Comparison of ENCODE assay signal across 8 mouse cellular contexts in genomic region chr15:103304616-103304969, GRCm38 (mm10). TPM values are rescaled to one million over a fixed set of nuclear protein-coding genes. Genes with fewer than 3 reads are reported as not detected.
A peak's percentile ranks its signal among the peaks of the same experiment; 100 is the strongest.
DNase-seq lines count a peak whose midpoint lies in the region; ATAC-seq and TF ChIP-seq lines count a peak whose summit lies in the region.

No protein-coding gene starts in this region.

- H3K27me3 ChIP-seq in lung, postnatal 0 days (replicated peaks; ENCODE audit: insufficient read depth, low read length): no peaks in the 10 kb centered on the region
- 0 out of 2 replicates have a peak, but pooled peaks cover 6% of the 10 kb centered on the region for H3K27me3 ChIP-seq in embryonic facial prominence, embryonic 15.5 days
- H3K27me3 ChIP-seq in intestine, embryonic 16.5 days (replicated peaks; ENCODE audit: control insufficient read depth, insufficient read depth, low read length): no peaks in the 10 kb centered on the region
- peaks cover 3% of the 10 kb centered on the region; the same call in 1 of the 2 replicates for H3K27me3 ChIP-seq in neural tube, embryonic 12.5 days (replicated peaks)

- DNase-seq in lung, postnatal 0 days (ENCODE audit: low spot score): no peak
- no peak for DNase-seq in lung, postnatal 25 days (ENCODE audit: low spot score)
- DNase-seq in layer of hippocampus, adult 18-20 months (ENCODE audit: low spot score in 2 of 2): no peak
- no peak for DNase-seq in ovary, postnatal 10 days (ENCODE audit: low spot score)

- peak overlapping the region; percentile 85 for H3K4me2 ChIP-seq in lung, postnatal 0 days (replicated peaks; ENCODE audit: low read depth, low read length)
- H3K4me2 ChIP-seq in embryonic facial prominence, embryonic 15.5 days (replicated peaks): peak overlapping the region; percentile 73
- H3K4me2 ChIP-seq in intestine, embryonic 16.5 days (ENCODE audit: low read depth, low read length): peak overlapping the region; percentile 90
- H3K4me2 ChIP-seq in neural tube, embryonic 12.5 days (replicated peaks): peak overlapping the region; percentile 66

- 0% methylated on average over 9 of the region's 9 CpGs for WGBS in lung, postnatal 0 days
- 1% methylated on average over 9 of the region's 9 CpGs for WGBS in embryonic facial prominence, embryonic 15.5 days
- 2% methylated on average over 9 of the region's 9 CpGs for WGBS in intestine, embryonic 16.5 days
- WGBS in neural tube, embryonic 12.5 days: 0% methylated on average over 9 of the region's 9 CpGs

- peak overlapping the region; percentile 55 for H3K4me3 ChIP-seq in lung, postnatal 0 days (ENCODE audit: low read depth, low read length)
- peak overlapping the region; percentile 52 for H3K4me3 ChIP-seq in embryonic facial prominence, embryonic 15.5 days (replicated peaks)
- peak overlapping the region; percentile 56 for H3K4me3 ChIP-seq in intestine, embryonic 16.5 days (ENCODE audit: low read length)
- peak overlapping the region; percentile 25 for H3K4me3 ChIP-seq in neural tube, embryonic 12.5 days

- H3K9me3 ChIP-seq in lung, postnatal 0 days (ENCODE audit: low read length): no peaks in the 10 kb centered on the region
- H3K9me3 ChIP-seq in embryonic facial prominence, embryonic 15.5 days (replicated peaks): no peaks in the 10 kb centered on the region
- H3K9me3 ChIP-seq in intestine, embryonic 16.5 days (ENCODE audit: control insufficient read depth, low read length): no peaks in the 10 kb centered on the region
- H3K9me3 ChIP-seq in neural tube, embryonic 12.5 days: no peaks in the 10 kb centered on the region

- no peak for TF ChIP-seq EP300 in lung, postnatal 0 days (IDR thresholded peaks at IDR 0.05)

- peaks cover 15% of the 10 kb centered on the region; the same call in 1 of the 2 replicates for H3K4me1 ChIP-seq in lung, postnatal 0 days (ENCODE audit: insufficient read depth, low read depth, low read length)
- peaks cover 71% of the 10 kb centered on the region for H3K4me1 ChIP-seq in embryonic facial prominence, embryonic 15.5 days
- peaks cover 75% of the 10 kb centered on the region for H3K4me1 ChIP-seq in intestine, embryonic 16.5 days (ENCODE audit: control insufficient read depth, insufficient read depth, low read length)
- H3K4me1 ChIP-seq in neural tube, embryonic 12.5 days: peaks cover 77% of the 10 kb centered on the region

- no peak for ATAC-seq in lung, postnatal 0 days
- no peak for ATAC-seq in embryonic facial prominence, embryonic 15.5 days (ENCODE audit: insufficient number of reproducible peaks, low FRiP score, low TSS enrichment, low read depth)
- ATAC-seq in intestine, embryonic 16.5 days: no peak
- peak; percentile 7 for ATAC-seq in neural tube, embryonic 12.5 days (ENCODE audit: low FRiP score, low read depth)
- no peak for ATAC-seq in granulocyte monocyte progenitor cell, adult 5-6 weeks (replicated peaks; ENCODE audit: poor library complexity, severe bottlenecking)

- no peak for TF ChIP-seq CTCF in lung, postnatal 0 days (IDR thresholded peaks at IDR 0.05)

- H3K36me3 ChIP-seq in lung, postnatal 0 days (ENCODE audit: insufficient read depth, low read length): no peaks in the 10 kb centered on the region
- H3K36me3 ChIP-seq in embryonic facial prominence, embryonic 15.5 days: no peaks in the 10 kb centered on the region
- H3K36me3 ChIP-seq in intestine, embryonic 16.5 days (ENCODE audit: control insufficient read depth, insufficient read depth, low read length): no peaks in the 10 kb centered on the region
- H3K36me3 ChIP-seq in neural tube, embryonic 12.5 days: no peaks in the 10 kb centered on the region

- peak overlapping the region; percentile 57 for H3K9ac ChIP-seq in lung, postnatal 0 days (replicated peaks; ENCODE audit: low read depth)
- H3K9ac ChIP-seq in embryonic facial prominence, embryonic 15.5 days: peak overlapping the region; percentile 33
- H3K9ac ChIP-seq in intestine, embryonic 16.5 days (ENCODE audit: low read depth, low read length): peak overlapping the region; percentile 81
- peak overlapping the region; percentile 69 for H3K9ac ChIP-seq in neural tube, embryonic 12.5 days

- peak overlapping the region; percentile 91 for H3K27ac ChIP-seq in lung, postnatal 0 days (ENCODE audit: low read length)
- H3K27ac ChIP-seq in embryonic facial prominence, embryonic 15.5 days (replicated peaks): peak overlapping the region; percentile 95
- peak overlapping the region; percentile 90 for H3K27ac ChIP-seq in intestine, embryonic 16.5 days (ENCODE audit: low read length)
- peak overlapping the region; percentile 99 for H3K27ac ChIP-seq in neural tube, embryonic 12.5 days

RNA-seq across cellular contexts. Expression of gene Gpr84, which starts 5.8 kb away (rescaled TPM):
- polyA plus RNA-seq in lung, postnatal 0 days (2015; fragmentation: Nextera tagmentation; extraction: Ambion mirVana): 0.67 and 2.2 TPM in 2 replicates
- 0.50 and 0.73 TPM in 2 replicates for polyA plus RNA-seq in embryonic facial prominence, embryonic 15.5 days (2015; fragmentation: Nextera tagmentation; extraction: Ambion mirVana)
- 0.09 and 0.20 TPM in 2 replicates for polyA plus RNA-seq in intestine, embryonic 16.5 days (2015; fragmentation: Nextera tagmentation; extraction: Ambion mirVana)
- 0.25 and 0.29 TPM in 2 replicates for polyA plus RNA-seq in neural tube, embryonic 12.5 days (2016; fragmentation: Nextera tagmentation; extraction: Ambion mirVana)
- total RNA-seq in layer of hippocampus, adult 18-20 months (2021): under 1 TPM; 0.54 to 0.63 TPM
- 0.77 and 1.0 TPM in 2 replicates for total RNA-seq in granulocyte monocyte progenitor cell, adult 5-6 weeks (2014; fragmentation: Nextera tagmentation)
- total RNA-seq in granulocyte monocyte progenitor cell, adult 5-6 weeks (2017): 0.77 and 1.1 TPM in 2 replicates

RNA-seq across cellular contexts. Expression of gene Copz1, which starts 32.1 kb away (rescaled TPM):
- 162 and 163 TPM in 2 replicates for polyA plus RNA-seq in lung, postnatal 0 days (2015; fragmentation: Nextera tagmentation; extraction: Ambion mirVana)
- 264 and 279 TPM in 2 replicates for polyA plus RNA-seq in embryonic facial prominence, embryonic 15.5 days (2015; fragmentation: Nextera tagmentation; extraction: Ambion mirVana)
- polyA plus RNA-seq in intestine, embryonic 16.5 days (2015; fragmentation: Nextera tagmentation; extraction: Ambion mirVana): 297 and 298 TPM in 2 replicates
- polyA plus RNA-seq in neural tube, embryonic 12.5 days (2016; fragmentation: Nextera tagmentation; extraction: Ambion mirVana): 231 and 243 TPM in 2 replicates
- 100 to 1,000 TPM in 1 of 2 experiments, 10 to 100 TPM in 1; 97.0 to 100 TPM for total RNA-seq in layer of hippocampus, adult 18-20 months (2021)
- 229 and 240 TPM in 2 replicates for total RNA-seq in granulocyte monocyte progenitor cell, adult 5-6 weeks (2014; fragmentation: Nextera tagmentation)
- 80.3 and 87.2 TPM in 2 replicates for total RNA-seq in granulocyte monocyte progenitor cell, adult 5-6 weeks (2017)

RNA-seq across cellular contexts. Expression of gene Zfp385a, which starts 35.3 kb away (rescaled TPM):
- 5.0 and 6.5 TPM in 2 replicates for polyA plus RNA-seq in lung, postnatal 0 days (2015; fragmentation: Nextera tagmentation; extraction: Ambion mirVana)
- 16.1 and 18.9 TPM in 2 replicates for polyA plus RNA-seq in embryonic facial prominence, embryonic 15.5 days (2015; fragmentation: Nextera tagmentation; extraction: Ambion mirVana)
- 3.6 and 4.1 TPM in 2 replicates for polyA plus RNA-seq in intestine, embryonic 16.5 days (2015; fragmentation: Nextera tagmentation; extraction: Ambion mirVana)
- polyA plus RNA-seq in neural tube, embryonic 12.5 days (2016; fragmentation: Nextera tagmentation; extraction: Ambion mirVana): 20.2 and 20.9 TPM in 2 replicates
- 10 to 100 TPM; 43.7 to 49.8 TPM for total RNA-seq in layer of hippocampus, adult 18-20 months (2021)
- total RNA-seq in granulocyte monocyte progenitor cell, adult 5-6 weeks (2014; fragmentation: Nextera tagmentation): 17.5 and 24.9 TPM in 2 replicates
- 1.8 and 2.7 TPM in 2 replicates for total RNA-seq in granulocyte monocyte progenitor cell, adult 5-6 weeks (2017)

RNA-seq across cellular contexts. Expression of gene Nfe2, which starts 46.4 kb away (rescaled TPM):
- polyA plus RNA-seq in lung, postnatal 0 days (2015; fragmentation: Nextera tagmentation; extraction: Ambion mirVana): 10.5 and 11.2 TPM in 2 replicates
- 2.0 and 2.3 TPM in 2 replicates for polyA plus RNA-seq in embryonic facial prominence, embryonic 15.5 days (2015; fragmentation: Nextera tagmentation; extraction: Ambion mirVana)
- polyA plus RNA-seq in intestine, embryonic 16.5 days (2015; fragmentation: Nextera tagmentation; extraction: Ambion mirVana): 3.4 and 5.2 TPM in 2 replicates
- polyA plus RNA-seq in neural tube, embryonic 12.5 days (2016; fragmentation: Nextera tagmentation; extraction: Ambion mirVana): 3.2 and 4.3 TPM in 2 replicates
- total RNA-seq in layer of hippocampus, adult 18-20 months (2021): not detected
- total RNA-seq in granulocyte monocyte progenitor cell, adult 5-6 weeks (2014; fragmentation: Nextera tagmentation): 159 and 180 TPM in 2 replicates
- total RNA-seq in granulocyte monocyte progenitor cell, adult 5-6 weeks (2017): 112 and 174 TPM in 2 replicates
